Mouse (Mus musculus): ENCODE data around the gene Phyh. TPM values are rescaled to one million over a fixed set of nuclear protein-coding genes. Genes with fewer than 3 reads are reported as not detected.

Phyh gene
- polyA plus RNA-seq, 1 experiment from 2014 or later: 44.7 TPM

DNA sequence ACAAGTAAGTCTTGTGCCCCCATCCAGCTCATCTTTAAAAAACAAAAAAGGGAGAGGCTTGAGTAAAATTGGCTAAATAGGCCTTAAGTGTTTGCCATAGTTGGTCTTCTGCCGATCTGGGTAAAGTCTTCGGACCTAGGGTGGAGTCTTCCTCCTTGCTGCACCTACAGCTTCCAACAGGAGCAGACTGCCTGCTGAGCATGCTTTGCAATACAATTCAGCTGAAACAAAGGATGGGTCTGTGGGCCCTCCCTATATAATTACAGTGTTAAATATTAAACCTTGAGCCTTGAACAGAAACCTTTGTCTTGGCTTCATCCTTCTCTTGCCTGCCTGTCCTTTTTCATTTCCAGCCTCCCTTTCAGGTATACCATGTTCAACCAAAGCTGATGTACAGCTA, 49.0 kb downstream of the Phyh start:
- H3K4me2 ChIP-seq (ENCODE audit: low read depth, low read length, severe bottlenecking): no peak overlapping the region
- H3K4me3 ChIP-seq (ENCODE audit: low read depth, low read length): no peak overlapping the region
- no peak for ATAC-seq (replicated peaks; ENCODE audit: low FRiP score)
- WGBS: 94% methylated on average over 2 of the region's 2 CpGs
- H3K27me3 ChIP-seq (ENCODE audit: control insufficient read depth, insufficient read depth, low read length): no peaks in the 10 kb centered on the region
- H3K36me3 ChIP-seq (ENCODE audit: control insufficient read depth, insufficient read depth, low read length): no peaks in the 10 kb centered on the region
- H3K9me3 ChIP-seq (ENCODE audit: control insufficient read depth, low read length): no peaks in the 10 kb centered on the region
- no peak overlapping the region for H3K9ac ChIP-seq (ENCODE audit: low read length)
- no peak for DNase-seq (ENCODE audit: low spot score)
- H3K4me1 ChIP-seq (replicated peaks; ENCODE audit: control insufficient read depth, insufficient read depth, low read length): no peaks in the 10 kb centered on the region
- no peak overlapping the region for H3K27ac ChIP-seq (ENCODE audit: low read depth, low read length)

DNA sequence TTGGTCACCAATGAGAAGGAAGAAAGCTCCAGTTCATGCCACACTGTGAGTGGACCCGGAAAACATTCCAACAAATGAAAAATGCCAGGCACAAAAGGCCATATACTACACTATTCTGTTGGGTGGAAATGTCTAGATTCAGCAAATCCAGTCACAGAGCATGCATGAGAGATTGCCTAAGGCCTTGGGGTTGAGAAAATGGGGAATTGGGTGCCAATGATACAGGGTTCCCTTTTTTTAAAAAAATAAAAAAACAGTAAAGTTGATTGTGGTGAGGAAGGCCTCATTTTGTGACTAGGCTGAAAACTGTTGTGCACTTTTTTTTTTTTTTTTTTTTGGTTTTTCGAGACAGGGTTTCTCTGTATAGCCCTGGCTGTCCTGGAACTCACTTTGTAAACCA, 50.3 kb downstream of the Phyh start:
- Histone ChIP-seq H3K27ac (ENCODE audit: low read depth, low read length) (no peak overlapping the region), H3K9ac (ENCODE audit: low read length) (no peak overlapping the region), H3K36me3 (ENCODE audit: control insufficient read depth, insufficient read depth, low read length) (no peaks in the 10 kb centered on the region), H3K4me2 (ENCODE audit: low read depth, low read length, severe bottlenecking) (no peak overlapping the region), H3K4me1 (replicated peaks; ENCODE audit: control insufficient read depth, insufficient read depth, low read length) (no peaks in the 10 kb centered on the region), H3K27me3 (ENCODE audit: control insufficient read depth, insufficient read depth, low read length) (no peaks in the 10 kb centered on the region), H3K4me3 (ENCODE audit: low read depth, low read length) (no peak overlapping the region), H3K9me3 (ENCODE audit: control insufficient read depth, low read length) (no peaks in the 10 kb centered on the region)
- DNase-seq (ENCODE audit: low spot score): no peak
- ATAC-seq (replicated peaks; ENCODE audit: low FRiP score): no peak
- 90% methylated on average over 1 of the region's 2 CpGs for WGBS

DNA sequence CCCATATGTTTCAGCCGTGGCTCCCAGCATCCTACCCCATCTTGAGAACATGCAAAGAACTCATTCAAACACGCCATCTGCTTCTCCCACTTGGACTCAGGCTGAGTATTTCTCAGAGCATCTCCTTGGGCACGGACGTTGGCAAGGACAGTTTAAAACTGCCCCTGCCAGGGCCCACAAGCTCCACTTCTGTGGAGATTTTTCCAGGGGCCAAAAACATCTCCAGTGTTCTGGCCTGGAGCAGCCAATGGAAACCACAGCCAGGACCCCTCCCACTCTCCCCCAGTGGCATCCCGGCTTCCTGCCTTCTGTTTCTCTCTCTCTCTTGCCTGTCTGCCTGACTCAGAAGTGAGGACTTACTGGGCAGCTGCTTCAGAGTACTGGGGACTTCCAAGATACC, 57.0 kb downstream of the Phyh start, which contains the start of gene Ucma:
Ucma (plus strand) TSS at position 316 of the 400 bp plus-strand sequence.
- 78% methylated on average over 5 of the region's 5 CpGs for WGBS
- DNase-seq (ENCODE audit: low spot score) (no peak), ATAC-seq (replicated peaks; ENCODE audit: low FRiP score) (no peak)
- Histone ChIP-seq H3K4me2 (ENCODE audit: low read depth, low read length, severe bottlenecking) (no peak within 1 kb of the TSS), H3K4me1 (replicated peaks; ENCODE audit: control insufficient read depth, insufficient read depth, low read length) (0 out of 2 replicates have a peak, but pooled peaks cover 2% of the 10 kb centered on the region), H3K9ac (ENCODE audit: low read length) (no peak within 1 kb of the TSS), H3K27ac (ENCODE audit: low read depth, low read length) (no peak within 1 kb of the TSS), H3K27me3 (ENCODE audit: control insufficient read depth, insufficient read depth, low read length) (no peaks in the 10 kb centered on the region), H3K36me3 (ENCODE audit: control insufficient read depth, insufficient read depth, low read length) (no peaks in the 10 kb centered on the region), H3K9me3 (ENCODE audit: control insufficient read depth, low read length) (no peaks in the 10 kb centered on the region), H3K4me3 (ENCODE audit: low read depth, low read length) (no peak within 1 kb of the TSS)

DNA sequence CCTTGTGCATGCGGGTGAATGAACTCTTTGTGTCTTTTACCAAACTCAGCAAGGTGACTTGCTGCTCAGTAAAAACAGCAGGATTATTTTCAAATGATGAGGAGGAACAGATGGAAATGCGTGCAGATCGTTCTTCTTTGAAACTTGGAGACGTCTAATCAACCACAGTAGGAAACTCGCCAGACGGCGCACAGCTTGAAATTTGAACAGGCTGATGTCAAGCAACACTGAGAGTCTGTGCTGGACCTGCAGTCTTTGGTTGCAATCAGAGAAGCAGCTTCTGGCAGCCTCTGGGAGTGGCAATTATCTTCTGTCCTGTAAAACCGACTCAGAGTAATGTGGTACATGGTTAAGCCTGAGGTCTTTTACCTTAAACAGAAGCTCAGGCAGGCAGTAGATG, 59.3 kb downstream of the Phyh start:
- Histone ChIP-seq H3K4me2 (ENCODE audit: low read depth, low read length, severe bottlenecking) (no peak overlapping the region), H3K9me3 (ENCODE audit: control insufficient read depth, low read length) (no peaks in the 10 kb centered on the region), H3K36me3 (ENCODE audit: control insufficient read depth, insufficient read depth, low read length) (no peaks in the 10 kb centered on the region), H3K4me1 (replicated peaks; ENCODE audit: control insufficient read depth, insufficient read depth, low read length) (0 out of 2 replicates have a peak, but pooled peaks cover 2% of the 10 kb centered on the region), H3K9ac (ENCODE audit: low read length) (no peak overlapping the region), H3K27ac (ENCODE audit: low read depth, low read length) (no peak overlapping the region), H3K27me3 (ENCODE audit: control insufficient read depth, insufficient read depth, low read length) (no peaks in the 10 kb centered on the region), H3K4me3 (ENCODE audit: low read depth, low read length) (no peak overlapping the region)
- 10% methylated on average over 8 of the region's 8 CpGs for WGBS
- ATAC-seq (replicated peaks; ENCODE audit: low FRiP score): no peak
- DNase-seq (ENCODE audit: low spot score): no peak

DNA sequence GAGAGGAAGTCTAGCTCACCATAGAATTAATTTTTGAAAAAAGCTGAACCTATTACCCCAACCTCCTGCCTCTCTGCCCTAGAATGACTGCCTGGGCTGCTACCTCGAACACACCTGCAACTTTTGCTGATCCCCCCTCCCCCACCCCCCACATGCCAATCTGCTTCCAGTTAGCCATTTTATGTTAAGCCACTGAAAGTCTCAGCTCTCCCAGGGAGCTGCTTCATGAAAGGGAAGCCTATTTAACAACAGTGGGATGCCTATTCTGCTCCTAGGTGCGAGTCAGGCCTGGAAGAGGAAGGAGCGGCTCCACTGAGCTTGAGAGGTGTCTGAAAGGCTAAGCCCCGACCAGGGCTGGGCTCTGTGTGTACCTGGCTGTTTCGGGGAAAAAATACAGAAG, 65.2 kb downstream of the Phyh start:
- ATAC-seq (replicated peaks; ENCODE audit: low FRiP score) (no peak), DNase-seq (ENCODE audit: low spot score) (no peak)
- no peak overlapping the region for H3K4me3 ChIP-seq (ENCODE audit: low read depth, low read length)
- H3K9ac ChIP-seq (ENCODE audit: low read length): no peak overlapping the region
- H3K9me3 ChIP-seq (ENCODE audit: control insufficient read depth, low read length): no peaks in the 10 kb centered on the region
- WGBS: 18% methylated on average over 5 of the region's 5 CpGs
- no peaks in the 10 kb centered on the region for H3K4me1 ChIP-seq (replicated peaks; ENCODE audit: control insufficient read depth, insufficient read depth, low read length)
- no peak overlapping the region for H3K4me2 ChIP-seq (ENCODE audit: low read depth, low read length, severe bottlenecking)
- no peak overlapping the region for H3K27ac ChIP-seq (ENCODE audit: low read depth, low read length)
- no peaks in the 10 kb centered on the region for H3K27me3 ChIP-seq (ENCODE audit: control insufficient read depth, insufficient read depth, low read length)
- no peaks in the 10 kb centered on the region for H3K36me3 ChIP-seq (ENCODE audit: control insufficient read depth, insufficient read depth, low read length)

DNA sequence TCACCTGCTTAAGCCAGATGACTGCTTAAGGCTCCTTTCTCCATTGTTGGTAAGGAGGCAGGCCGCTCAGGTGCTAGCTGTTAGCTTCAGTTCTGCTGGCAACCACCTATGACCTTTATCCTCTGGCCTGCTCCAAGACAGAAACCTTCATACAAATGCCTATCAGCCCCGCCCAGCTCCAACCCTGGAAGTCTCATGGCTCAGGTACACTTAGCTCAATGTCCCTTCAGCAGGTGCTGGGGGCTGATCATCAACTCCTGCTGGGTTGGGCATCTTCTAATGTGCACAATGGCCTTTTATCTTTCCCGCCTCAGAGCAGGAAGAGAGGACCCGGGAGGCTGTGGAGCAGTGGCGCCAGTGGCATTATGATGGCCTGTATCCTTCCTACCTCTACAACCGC, 66.2 kb downstream of the Phyh start:
- peaks cover under 1% of the 10 kb centered on the region; the same call in 1 of the 2 replicates for H3K36me3 ChIP-seq (ENCODE audit: control insufficient read depth, insufficient read depth, low read length)
- ATAC-seq (replicated peaks; ENCODE audit: low FRiP score) (no peak), DNase-seq (ENCODE audit: low spot score) (no peak)
- no peaks in the 10 kb centered on the region for H3K27me3 ChIP-seq (ENCODE audit: control insufficient read depth, insufficient read depth, low read length)
- no peak overlapping the region for H3K4me2 ChIP-seq (ENCODE audit: low read depth, low read length, severe bottlenecking)
- no peaks in the 10 kb centered on the region for H3K4me1 ChIP-seq (replicated peaks; ENCODE audit: control insufficient read depth, insufficient read depth, low read length)
- 77% methylated on average over 6 of the region's 6 CpGs for WGBS
- no peak overlapping the region for H3K4me3 ChIP-seq (ENCODE audit: low read depth, low read length)
- H3K27ac ChIP-seq (ENCODE audit: low read depth, low read length): no peak overlapping the region
- H3K9me3 ChIP-seq (ENCODE audit: control insufficient read depth, low read length): no peaks in the 10 kb centered on the region
- no peak overlapping the region for H3K9ac ChIP-seq (ENCODE audit: low read length)

DNA sequence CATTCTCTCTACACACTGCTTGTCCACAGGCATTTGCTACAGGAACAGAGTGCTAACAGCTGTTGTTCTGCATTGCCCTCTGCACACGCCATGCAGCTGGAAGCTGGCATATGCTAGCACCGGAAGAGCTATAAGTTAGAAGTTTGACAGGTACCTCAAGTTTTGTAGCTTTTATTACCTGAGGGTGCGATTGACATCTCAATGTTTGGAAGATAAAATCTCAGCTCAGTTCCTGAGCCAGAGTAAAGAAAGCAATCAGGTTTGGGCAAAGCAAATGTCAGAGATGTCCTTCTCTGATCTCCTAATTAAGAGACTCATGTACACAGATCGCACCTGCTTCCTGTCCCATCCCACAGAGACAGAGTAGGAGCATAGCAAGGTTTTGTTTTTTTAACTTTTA, 68.0 kb downstream of the Phyh start:
- 89% methylated on average over 4 of the region's 4 CpGs for WGBS
- DNase-seq (ENCODE audit: low spot score) (no peak), ATAC-seq (replicated peaks; ENCODE audit: low FRiP score) (no peak)
- no peaks in the 10 kb centered on the region for H3K9me3 ChIP-seq (ENCODE audit: control insufficient read depth, low read length)
- H3K4me1 ChIP-seq (replicated peaks; ENCODE audit: control insufficient read depth, insufficient read depth, low read length): no peaks in the 10 kb centered on the region
- H3K27ac ChIP-seq (ENCODE audit: low read depth, low read length): no peak overlapping the region
- H3K36me3 ChIP-seq (ENCODE audit: control insufficient read depth, insufficient read depth, low read length): peaks cover 4% of the 10 kb centered on the region; the same call in 1 of the 2 replicates
- H3K4me2 ChIP-seq (ENCODE audit: low read depth, low read length, severe bottlenecking): no peak overlapping the region
- H3K9ac ChIP-seq (ENCODE audit: low read length): no peak overlapping the region
- no peak overlapping the region for H3K4me3 ChIP-seq (ENCODE audit: low read depth, low read length)
- no peaks in the 10 kb centered on the region for H3K27me3 ChIP-seq (ENCODE audit: control insufficient read depth, insufficient read depth, low read length)

DNA sequence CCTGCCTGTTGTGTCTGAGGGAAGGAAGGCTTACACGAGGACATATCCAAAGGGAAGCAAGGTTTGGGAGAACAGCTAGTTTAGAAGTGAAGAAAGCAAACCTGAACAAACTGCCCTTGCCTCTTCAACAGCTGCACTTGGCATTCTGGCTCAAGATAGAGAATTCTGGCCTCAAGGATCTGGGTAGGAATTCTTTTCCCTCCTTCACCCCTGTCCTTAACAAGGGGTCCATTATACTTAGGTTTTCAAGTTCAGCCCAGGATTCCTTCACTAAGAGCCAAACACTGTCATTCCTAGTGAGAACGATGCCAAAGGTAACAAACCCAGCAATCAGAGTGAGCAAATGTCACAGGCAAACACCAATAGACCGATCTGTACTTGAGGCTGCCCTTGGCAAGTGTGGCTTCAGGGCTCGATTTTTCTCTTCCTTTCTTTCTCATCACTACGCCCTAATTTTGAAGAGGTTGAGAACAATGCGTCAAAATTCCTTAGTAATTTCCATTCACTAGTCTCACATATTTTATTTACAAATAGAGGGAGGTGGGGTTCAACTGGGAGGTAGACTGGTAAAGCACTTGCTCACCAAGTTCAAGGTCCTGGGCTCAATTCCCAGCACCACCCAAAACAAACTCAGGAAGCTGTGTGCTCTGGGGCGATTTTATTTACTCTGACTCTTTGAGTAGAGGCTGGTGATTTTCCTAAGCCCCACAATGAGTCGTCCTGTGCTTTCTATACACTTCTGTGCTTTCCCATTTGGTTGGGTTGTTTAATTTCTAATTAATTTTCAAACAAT, 68.8 kb downstream of the Phyh start:
- no peak overlapping the region for H3K9ac ChIP-seq (ENCODE audit: low read length)
- H3K9me3 ChIP-seq (ENCODE audit: control insufficient read depth, low read length): no peaks in the 10 kb centered on the region
- no peak overlapping the region for H3K27ac ChIP-seq (ENCODE audit: low read depth, low read length)
- no peak overlapping the region for H3K4me3 ChIP-seq (ENCODE audit: low read depth, low read length)
- H3K4me2 ChIP-seq (ENCODE audit: low read depth, low read length, severe bottlenecking): no peak overlapping the region
- 86% methylated on average over 8 of the region's 8 CpGs for WGBS
- H3K4me1 ChIP-seq (replicated peaks; ENCODE audit: control insufficient read depth, insufficient read depth, low read length): no peaks in the 10 kb centered on the region
- no peak for DNase-seq (ENCODE audit: low spot score)
- peaks cover 4% of the 10 kb centered on the region; the same call in 1 of the 2 replicates for H3K36me3 ChIP-seq (ENCODE audit: control insufficient read depth, insufficient read depth, low read length)
- H3K27me3 ChIP-seq (ENCODE audit: control insufficient read depth, insufficient read depth, low read length): no peaks in the 10 kb centered on the region
- ATAC-seq (replicated peaks; ENCODE audit: low FRiP score): no peak
